Mouse (Mus musculus) frontal cortex, adult (tissue): ENCODE measurements at regions not wholly inside any gene's neighbourhood (a gene's known extent, or its start where the extent isn't known, plus 50 kb on each side); places are given as distances from the start of the nearest gene placed in this dataset.
A peak's percentile ranks its signal among the peaks of the same experiment; 100 is the strongest.

Source experiments
- ATAC-seq: cut with Nextera tagmentation; 2 replicates; pipeline ENCODE4 v1.9.2; 2017; ENCODE audit warnings: mild to moderate bottlenecking, moderate library complexity, mixed read lengths; ENCODE audit not compliant: low TSS enrichment

GRCm38 (mm10) chr17:88255744-88256598, 184.5 kb upstream of the Foxn2 start:
- peak; percentile 66 for ATAC-seq

DNA sequence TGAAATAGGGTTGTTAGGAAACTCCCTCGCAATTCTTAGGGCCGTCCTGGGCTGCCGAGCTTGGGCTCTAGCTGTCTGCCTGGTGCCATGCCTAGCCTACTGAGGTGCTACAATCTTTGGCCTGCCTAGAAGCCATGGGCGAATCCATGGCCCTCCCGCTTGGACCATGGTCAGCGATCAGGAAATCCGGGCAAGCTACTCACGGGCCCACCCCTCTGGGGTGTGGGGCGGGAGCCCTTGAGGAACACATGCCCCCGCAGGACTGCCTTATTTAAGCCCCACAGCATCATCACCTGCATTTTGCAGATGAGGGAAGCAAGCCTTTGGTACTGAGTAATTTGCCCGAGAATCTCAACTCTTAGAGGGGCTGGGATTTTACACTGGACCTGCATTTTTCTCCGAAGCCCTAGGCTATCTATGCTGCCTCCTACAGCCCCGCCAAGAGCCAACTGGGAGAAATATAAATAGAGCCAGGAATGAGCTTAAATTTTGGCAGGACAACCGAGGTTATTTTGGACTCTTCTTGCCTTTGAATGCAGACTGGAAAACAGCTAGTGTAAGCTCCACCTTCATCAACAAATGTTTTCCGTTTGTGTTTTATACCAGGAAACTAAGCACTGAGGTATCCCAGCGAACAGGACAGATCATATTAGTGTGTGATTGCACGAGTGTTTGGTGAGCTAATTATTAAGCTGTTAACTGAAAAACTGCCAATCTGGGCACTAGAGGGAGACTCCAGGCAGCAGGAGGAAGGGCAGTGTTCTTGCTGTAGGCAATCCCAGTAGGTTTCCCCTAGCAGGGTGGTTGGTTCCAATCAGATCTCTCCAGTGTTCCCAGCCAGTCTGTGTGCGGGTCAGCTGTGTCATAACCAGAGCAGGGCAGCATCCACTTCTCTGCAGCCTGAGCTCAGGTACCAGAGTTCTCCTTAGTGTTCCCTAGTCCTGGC, 183.6 kb upstream of the Foxn2 start:
- peak; percentile 80 for ATAC-seq

DNA sequence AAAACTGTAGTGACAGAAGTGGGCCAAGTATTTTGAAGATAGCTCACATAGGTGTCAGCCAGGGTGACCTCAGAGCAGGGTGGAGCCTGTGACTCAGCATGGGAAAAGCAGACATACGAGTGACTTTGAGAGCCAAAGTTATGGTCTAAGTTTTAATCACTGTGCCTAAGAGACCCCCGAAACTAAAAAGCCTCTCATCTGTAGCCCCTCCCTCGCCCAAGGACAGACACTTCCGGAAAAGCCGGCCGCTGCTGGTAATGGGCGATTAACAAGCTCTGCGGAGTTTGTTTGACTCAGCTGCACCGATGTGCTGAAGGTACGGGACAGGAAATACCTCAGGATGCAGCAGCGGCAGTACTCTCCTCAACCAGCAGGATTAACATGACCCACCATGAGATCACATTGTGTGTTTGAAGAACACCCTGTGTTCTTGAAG, 182.1 kb upstream of the Foxn2 start:
- no peak for ATAC-seq

DNA sequence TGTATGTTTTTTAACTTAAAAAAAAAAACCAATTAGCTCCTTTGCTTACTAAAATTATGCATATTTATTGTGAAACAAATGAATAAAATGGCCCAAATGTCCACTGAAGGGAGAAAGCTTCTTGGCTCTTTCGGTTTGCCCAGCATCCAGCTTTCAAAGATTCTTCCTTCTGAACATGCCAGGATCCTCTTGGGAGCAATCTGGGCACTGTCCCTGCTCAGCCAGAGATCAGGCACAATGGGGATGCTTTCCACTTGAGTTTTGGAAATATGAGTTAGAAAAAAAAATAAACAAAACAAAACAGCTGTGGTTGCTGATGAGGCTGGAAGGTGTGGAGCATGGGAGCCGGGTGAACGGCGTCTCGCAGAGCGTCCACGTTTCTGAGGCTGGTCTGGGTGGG, 180.3 kb upstream of the Foxn2 start:
- ATAC-seq: no peak

DNA sequence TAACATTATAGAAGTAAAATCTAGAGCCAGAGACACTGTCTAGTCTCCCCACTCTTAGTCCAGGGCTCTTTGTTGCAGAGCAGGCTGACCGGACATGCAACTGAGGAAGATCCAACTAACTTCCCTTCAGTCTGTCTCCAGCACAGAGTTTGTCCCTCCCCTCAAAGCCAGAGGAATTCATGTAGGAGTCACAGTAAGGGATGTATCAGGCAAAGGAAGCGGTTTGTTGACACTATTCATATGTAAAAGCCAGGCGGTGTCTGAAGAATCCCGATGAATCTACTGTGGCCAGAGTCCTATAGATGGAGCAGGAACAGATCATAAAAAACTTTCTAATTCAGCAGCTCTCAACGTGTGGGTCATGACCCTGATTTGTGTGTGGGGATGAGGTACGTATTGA, 179.7 kb upstream of the Foxn2 start:
- no peak for ATAC-seq

GRCm38 (mm10) chr17:88261556-88261955, 179.0 kb upstream of the Foxn2 start:
- ATAC-seq: no peak

DNA sequence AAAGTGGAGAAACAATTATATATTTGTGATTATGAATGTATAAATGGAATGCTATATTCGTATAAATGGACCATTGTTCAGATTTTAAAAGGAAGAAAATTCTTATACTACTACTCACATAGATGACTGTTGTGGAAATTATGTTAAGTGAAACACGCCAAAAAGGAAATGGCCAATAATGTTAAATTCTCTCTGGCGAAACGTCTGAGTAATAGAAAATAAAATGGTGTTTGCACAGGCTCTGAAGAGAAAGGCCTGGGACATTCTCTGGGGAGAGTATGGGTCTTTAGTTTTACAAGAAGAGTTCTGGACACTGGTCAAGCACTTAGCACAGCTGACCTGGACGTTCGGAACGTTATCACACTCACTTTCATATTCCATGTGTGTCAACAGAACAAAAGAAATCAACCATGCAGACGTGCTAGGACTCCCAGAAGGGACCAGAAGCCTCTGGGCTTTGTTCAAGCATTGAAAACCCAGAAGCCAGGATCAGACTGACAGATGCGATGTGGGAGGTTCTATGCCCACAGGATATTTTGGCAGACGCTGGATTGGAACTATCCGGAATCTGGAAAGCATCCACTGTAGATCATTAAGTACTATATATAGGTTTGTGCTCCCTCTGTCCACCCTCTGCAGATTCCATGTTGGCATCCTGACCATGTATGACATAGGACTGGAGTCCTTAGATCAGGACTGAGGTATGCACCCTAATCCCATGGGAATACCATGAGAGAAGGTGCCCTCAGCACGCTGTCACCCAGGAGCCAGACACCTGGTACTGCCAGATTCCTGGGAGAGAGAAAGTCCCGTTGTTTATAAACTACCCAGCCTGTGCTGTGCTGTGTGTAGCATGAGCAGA, 178.0 kb upstream of the Foxn2 start:
- ATAC-seq: peak; percentile 85

DNA sequence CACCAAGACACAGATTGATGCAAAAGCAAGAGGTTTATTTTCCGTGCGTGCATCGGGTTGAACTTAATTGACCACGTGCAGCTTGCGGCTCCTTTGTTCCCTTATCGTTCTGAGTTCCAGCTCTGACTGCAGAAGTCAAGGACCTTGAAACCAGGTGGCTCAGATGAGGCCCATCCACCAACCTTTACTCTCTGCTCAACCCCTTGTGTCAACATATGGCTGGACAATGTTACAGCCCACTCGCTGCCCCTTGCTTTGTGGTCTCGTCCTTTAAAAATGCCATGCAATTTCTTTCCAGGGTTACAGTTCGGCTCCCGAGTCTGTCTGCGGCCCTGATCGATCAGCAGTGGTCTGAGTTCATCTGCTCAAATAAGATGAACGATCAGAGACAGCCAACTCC, 175.2 kb upstream of the Foxn2 start:
- no peak for ATAC-seq

DNA sequence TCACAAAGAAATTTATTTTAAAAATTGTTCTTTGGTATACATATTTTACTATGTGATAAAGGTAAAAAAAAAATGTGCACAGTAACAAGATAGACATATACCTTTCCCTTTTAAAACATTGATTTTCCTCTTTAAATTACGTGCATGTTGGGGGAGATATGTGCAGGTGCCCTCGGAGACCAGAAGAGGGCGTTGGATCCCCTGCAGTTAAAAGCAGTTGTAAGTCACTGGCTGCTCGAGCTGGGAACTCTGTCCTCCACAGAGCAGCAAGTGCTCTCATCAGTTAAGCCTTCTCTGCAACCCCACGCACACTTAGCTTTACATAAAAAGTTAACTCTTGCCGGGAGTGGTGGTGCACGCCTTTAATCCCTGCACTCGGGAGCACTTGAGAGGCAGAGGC, 172.3 kb upstream of the Foxn2 start:
- no peak for ATAC-seq

- ATAC-seq: no peak
Measured at GRCm38 (mm10) chr17:88268802-88269201, 171.7 kb upstream of the Foxn2 start.

GRCm38 (mm10) chr17:88270896-88271295, 169.6 kb upstream of the Foxn2 start:
- ATAC-seq: no peak

- no peak for ATAC-seq
Measured at GRCm38 (mm10) chr17:88272161-88272560, 168.3 kb upstream of the Foxn2 start.

- ATAC-seq: no peak
Measured at GRCm38 (mm10) chr17:88273520-88273919, 167.0 kb upstream of the Foxn2 start.

- ATAC-seq: no peak
Measured at GRCm38 (mm10) chr17:88274003-88274698, 166.4 kb upstream of the Foxn2 start.

GRCm38 (mm10) chr17:88274720-88275433, 165.6 kb upstream of the Foxn2 start:
- ATAC-seq: peak; percentile 76

DNA sequence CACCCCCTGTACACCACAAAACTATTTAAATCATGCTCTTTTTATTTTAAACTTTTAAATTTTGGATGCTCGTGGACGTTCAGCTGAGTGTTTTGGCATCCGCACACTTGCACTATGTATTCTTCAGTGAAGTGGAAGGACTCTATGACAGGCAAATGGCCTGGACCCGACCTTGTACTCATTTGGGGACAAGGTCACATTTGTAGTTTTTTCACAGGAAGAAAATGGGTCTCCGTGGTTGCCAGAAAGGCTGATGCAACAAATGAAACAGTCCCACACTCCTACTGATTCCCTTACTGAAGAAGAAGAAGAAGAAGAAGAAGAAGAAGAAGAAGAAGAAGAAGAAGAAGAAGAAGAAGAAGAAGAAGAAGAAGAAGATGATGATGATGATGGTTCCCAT, 160.9 kb upstream of the Foxn2 start:
- ATAC-seq: no peak

DNA sequence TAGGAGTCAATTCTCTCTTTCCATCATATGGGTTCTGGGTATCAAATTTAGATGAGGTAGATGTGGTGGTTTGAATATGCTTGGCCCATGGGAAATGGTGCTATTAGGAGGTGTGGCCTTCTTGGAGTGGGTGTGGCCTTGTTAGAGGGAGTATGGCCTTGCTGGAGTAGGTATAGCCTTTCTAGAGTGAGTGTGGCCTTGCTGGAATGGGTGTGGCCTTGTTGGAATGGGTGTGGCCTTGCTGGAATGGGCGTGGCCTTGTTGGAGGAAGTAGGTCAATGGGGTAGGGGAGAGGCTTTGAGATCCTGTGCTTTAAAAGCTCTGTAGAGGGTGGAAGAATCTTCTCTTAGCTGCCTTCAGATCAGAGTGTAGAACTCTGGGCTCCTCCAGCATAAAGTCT, 157.8 kb upstream of the Foxn2 start:
- no peak for ATAC-seq

- ATAC-seq: no peak
Measured at GRCm38 (mm10) chr17:88284477-88284876, 156.0 kb upstream of the Foxn2 start.

DNA sequence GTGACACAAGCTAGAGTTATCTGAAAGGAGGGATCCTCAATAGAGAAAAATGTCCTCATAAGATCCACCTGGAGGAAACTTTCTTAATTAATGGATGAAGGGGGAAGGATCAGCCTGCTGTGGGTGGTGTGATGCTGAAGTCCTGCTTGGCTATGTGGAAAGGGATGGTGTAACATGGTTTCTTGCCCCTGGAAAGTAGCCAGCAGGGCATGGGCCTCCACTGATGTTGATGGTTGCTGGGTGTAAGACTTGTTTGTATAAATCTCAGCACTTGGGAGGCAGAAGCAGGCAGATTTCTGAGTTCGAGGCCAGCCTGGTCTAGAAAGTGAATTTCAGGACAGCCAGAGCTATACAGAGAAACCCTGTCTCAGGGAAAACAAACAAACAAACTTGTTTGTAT, 152.7 kb upstream of the Foxn2 start:
- ATAC-seq: no peak

- no peak for ATAC-seq
Measured at GRCm38 (mm10) chr17:88297520-88297919, 143.0 kb upstream of the Foxn2 start.
